Mouse (Mus musculus) cerebellum, adult 2 months (tissue): ENCODE measurements around the gene Tnip1. TPM values are rescaled to one million over a fixed set of nuclear protein-coding genes. Genes with fewer than 3 reads are reported as not detected.

ENCODE experiments used
- DNase-seq, 2 experiments: peaks; one replicate each; pipeline ENCODE4 v3.0.0; 2021
- H3K27ac ChIP-seq: fragments of 200-500 bp; 2 replicates; pipeline ENCODE4 v1.5.1; 2012; ENCODE audit warnings: low read length, control low read depth, inconsistent platforms; ENCODE audit not compliant: insufficient read depth
- H3K27me3 ChIP-seq: fragments of 200-500 bp; 2 replicates; pipeline ENCODE4 v1.6.1; 2012; ENCODE audit warnings: inconsistent platforms, mild to moderate bottlenecking, low read length, moderate library complexity; ENCODE audit not compliant: control insufficient read depth, insufficient read depth
- H3K4me1 ChIP-seq: fragments of 200-500 bp; 2 replicates; pipeline ENCODE4 v1.6.1; 2011; ENCODE audit warnings: low read length; ENCODE audit not compliant: control insufficient read depth, insufficient read depth
- H3K4me3 ChIP-seq: fragments of 200-500 bp; replicated peaks from 2 replicates; pipeline ENCODE3; 2011; ENCODE audit warnings: mild to moderate bottlenecking, low read depth, low read length, control low read depth; ENCODE audit not compliant: insufficient read depth
- CTCF ChIP-seq: fragments of 200-500 bp; IDR thresholded peaks from 2 replicates; pipeline ENCODE4 v1.5.1; 2011; ENCODE audit warnings: low read depth, mild to moderate bottlenecking, control low read depth, low read length, moderate library complexity, borderline replicate concordance; ENCODE audit not compliant: insufficient read depth
- POLR2A ChIP-seq: fragments of 200-500 bp; IDR thresholded peaks from 2 replicates; pipeline ENCODE4 v1.6.1; 2011; ENCODE audit warnings: low read length, control low read depth, borderline replicate concordance; ENCODE audit not compliant: insufficient read depth
- WGBS: fragments of 180-500 bp; shearing (Covaris S2); methylation state at CpG from one replicate; pipeline ENCODE4 v1.1.7; 2018; 5-methylcytosine and 5-hydroxymethylcytosine counted together
- polyA plus RNA-seq: library from polyadenylated mRNA; depleted of rRNA; stranded (reverse); fragments of >200 nt; gene quantifications from 2 replicates; pipeline ENCODE4 v1.2.3, GENCODE M21; 2012; rRNA removed

Gene Tnip1
- 31.1 and 33.1 TPM in 2 replicates for polyA plus RNA-seq

DNA sequence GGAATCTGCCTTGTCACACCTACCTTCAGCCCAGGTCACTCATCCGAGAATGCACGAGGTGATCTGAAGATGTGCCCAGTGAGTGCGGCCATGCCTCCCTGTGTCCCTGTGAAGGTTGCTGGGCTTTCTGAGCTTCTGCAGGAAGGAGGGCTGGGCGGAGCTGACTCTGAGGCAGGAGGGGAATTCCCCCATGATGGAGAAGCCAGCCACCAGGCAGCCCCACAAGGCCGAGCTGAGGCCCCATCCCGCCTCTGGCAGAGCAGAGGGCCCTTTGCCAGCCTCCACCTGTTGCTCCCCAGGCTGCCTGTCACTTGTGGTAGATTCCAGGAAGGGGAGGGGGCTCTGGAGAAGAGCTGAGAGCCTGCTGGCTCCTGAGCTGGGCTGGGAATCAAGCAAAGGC is at the start of gene Tnip1:
TSS of gene Tnip1 (minus strand) at position 108 of the 400 bp plus-strand sequence.
- TF ChIP-seq POLR2A = no peak
- no peak for TF ChIP-seq CTCF
- Histone ChIP-seq H3K4me1 (no peaks in the 10 kb centered on the region), H3K27ac (no peak within 1 kb of the TSS), H3K27me3 (no peaks in the 10 kb centered on the region), H3K4me3 (no peak within 1 kb of the TSS)
- DNase-seq = no peak
- 54% methylated on average over 6 of the region's 6 CpGs for WGBS

DNA sequence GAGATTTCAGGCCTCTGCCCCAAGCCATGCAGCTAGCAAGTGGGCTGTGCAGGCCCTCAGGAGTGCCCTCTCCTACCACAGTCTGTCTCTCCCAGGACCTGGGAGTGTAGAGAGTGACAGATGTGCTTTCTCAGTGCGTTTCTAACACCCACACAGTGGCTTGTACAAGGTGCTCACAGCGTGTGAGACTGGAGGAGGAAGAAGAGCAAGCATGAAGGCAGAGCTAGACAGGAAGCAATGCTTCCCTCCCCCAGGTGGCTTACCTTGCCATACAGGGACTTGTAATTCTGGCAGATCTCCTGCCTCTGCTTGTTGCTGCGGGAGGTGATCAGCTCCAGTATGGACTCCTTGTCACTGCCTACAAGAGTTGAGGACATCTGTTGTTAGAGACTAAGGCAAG is 48.7 kb upstream of the Tnip1 start:
- Histone ChIP-seq H3K27ac (no peak overlapping the region), H3K4me1 (peaks cover 21% of the 10 kb centered on the region), H3K4me3 (no peak overlapping the region), H3K27me3 (no peaks in the 10 kb centered on the region)
- 70% methylated on average over 3 of the region's 3 CpGs for WGBS
- no peak for DNase-seq
- TF ChIP-seq POLR2A = no peak
- TF ChIP-seq CTCF = no peak

- DNase-seq = no peak
- Histone ChIP-seq H3K4me3 (no peak overlapping the region), H3K4me1 (no peaks in the 10 kb centered on the region; the same call in 1 of the 2 replicates), H3K27me3 (no peaks in the 10 kb centered on the region), H3K27ac (no peak overlapping the region)
- no peak for TF ChIP-seq CTCF
- TF ChIP-seq POLR2A = no peak
- WGBS = 75% methylated on average over 6 of the region's 6 CpGs
Measured at GRCm38 (mm10) chr11:55008230-55008629, 45.5 kb upstream of the Tnip1 start.

DNA sequence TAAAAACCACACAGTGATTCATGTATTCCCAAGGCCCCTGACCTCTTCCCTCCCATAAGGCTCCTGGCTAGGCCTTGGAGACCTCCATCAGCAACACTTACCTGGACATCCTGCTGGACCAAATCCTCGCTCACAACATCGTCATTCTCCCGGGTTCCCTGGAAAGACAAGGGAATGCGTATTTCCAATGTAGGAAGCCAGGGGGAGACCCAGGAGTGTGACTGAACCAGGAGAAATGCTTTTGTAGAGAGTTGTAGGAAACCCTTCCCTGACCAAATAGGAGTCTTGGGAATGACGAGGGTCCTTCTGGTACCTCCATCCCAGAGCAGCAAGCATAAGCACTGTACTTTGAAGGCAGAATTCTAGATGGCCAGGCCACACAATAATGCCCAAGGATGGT is 43.0 kb upstream of the Tnip1 start:
- no peak for DNase-seq
- Histone ChIP-seq H3K4me3 (no peak overlapping the region), H3K27ac (no peak overlapping the region), H3K27me3 (no peaks in the 10 kb centered on the region), H3K4me1 (no peaks in the 10 kb centered on the region; the same call in 1 of the 2 replicates)
- TF ChIP-seq CTCF (no peak), POLR2A (no peak)
- 71% methylated on average over 5 of the region's 5 CpGs for WGBS

- DNase-seq = no peak
- Histone ChIP-seq H3K4me3 (no peak overlapping the region), H3K27ac (no peak overlapping the region), H3K4me1 (no peaks in the 10 kb centered on the region; the same call in 1 of the 2 replicates), H3K27me3 (no peaks in the 10 kb centered on the region)
- no peak for TF ChIP-seq POLR2A
- TF ChIP-seq CTCF = no peak
- 56% methylated on average over 7 of the region's 7 CpGs for WGBS
Measured at GRCm38 (mm10) chr11:55004970-55005502, 42.3 kb upstream of the Tnip1 start.

DNA sequence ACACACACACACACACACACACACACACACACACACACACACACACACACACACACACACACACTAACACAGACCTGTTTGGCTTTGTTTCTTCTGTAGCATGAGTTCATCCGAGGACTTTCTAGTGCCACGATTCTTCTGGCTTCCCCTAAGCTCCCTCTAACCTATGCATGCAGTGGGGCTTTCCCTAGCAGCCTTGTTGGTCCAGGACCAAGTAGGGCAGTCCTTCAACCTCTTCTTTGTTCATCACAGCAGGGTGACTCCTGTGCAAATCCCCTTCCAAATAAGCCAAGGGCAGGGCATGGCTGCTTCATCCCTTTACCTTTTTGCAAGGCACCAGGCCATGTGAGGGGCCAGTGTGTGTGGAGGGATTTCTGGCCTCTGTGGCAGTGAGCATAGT is 36.0 kb upstream of the Tnip1 start:
- DNase-seq = no peak
- Histone ChIP-seq H3K4me3 (no peak overlapping the region), H3K27ac (no peak overlapping the region), H3K4me1 (peaks cover 7% of the 10 kb centered on the region), H3K27me3 (no peaks in the 10 kb centered on the region)
- no peak for TF ChIP-seq CTCF
- WGBS = 41% methylated on average over 2 of the region's 2 CpGs

- Histone ChIP-seq H3K27me3 (no peaks in the 10 kb centered on the region), H3K27ac (no peak overlapping the region), H3K4me3 (no peak overlapping the region), H3K4me1 (peaks cover 7% of the 10 kb centered on the region)
- 2% methylated on average over 12 of the region's 12 CpGs for WGBS
- peak; percentile 62 to 67 for DNase-seq
- no peak for TF ChIP-seq POLR2A
- TF ChIP-seq CTCF = peak; percentile 93
Measured at GRCm38 (mm10) chr11:54998284-54998683, 35.6 kb upstream of the Tnip1 start.

GRCm38 (mm10) chr11:54996176-54996575 is 33.5 kb upstream of the Tnip1 start:
- peak; percentile 58 to 68 for DNase-seq
- peak overlapping the region; percentile 33; the same call in 1 of the 2 replicates for H3K27ac ChIP-seq
- peaks cover 7% of the 10 kb centered on the region for H3K4me1 ChIP-seq
- no peaks in the 10 kb centered on the region for H3K27me3 ChIP-seq
- whole genome bisulfite sequencing = 14% methylated on average over 7 of the region's 7 CpGs
- no peak for TF ChIP-seq POLR2A
- TF ChIP-seq CTCF = no peak
- no peak overlapping the region for H3K4me3 ChIP-seq

- Histone ChIP-seq H3K4me1 (no peaks in the 10 kb centered on the region), H3K27me3 (no peaks in the 10 kb centered on the region), H3K4me3 (no peak overlapping the region), H3K27ac (no peak overlapping the region)
- no peak for TF ChIP-seq POLR2A
- TF ChIP-seq CTCF = no peak
- DNase-seq = no peak
Measured at GRCm38 (mm10) chr11:54989920-54990319, 27.2 kb upstream of the Tnip1 start.
